Mouse (Mus musculus) embryo, embryonic 10.5 days (tissue): ENCODE results near the gene Samd14.
A peak's percentile ranks its signal among the peaks of the same experiment; 100 is the strongest.

Experiments
- DNase-seq: peaks from one replicate; pipeline ENCODE4 v3.0.0-alpha.2; 2015; ENCODE audit warnings: low spot score

Samd14 gene

GRCm38 (mm10) chr11:94990102-94990748 lies 19.5 kb upstream of the Samd14 start:
- no peak for DNase-seq

- DNase-seq = peak; percentile 94
Measured at GRCm38 (mm10) chr11:94990749-94991577, 18.7 kb upstream of the Samd14 start, which contains the start of gene Ppp1r9b. Gene Ppp1r9b (plus strand): TSS chr11:94991035.

- DNase-seq = peak; percentile 58
Measured at GRCm38 (mm10) chr11:94991641-94992479, 17.8 kb upstream of the Samd14 start.

- peak; percentile 17 for DNase-seq
Measured at GRCm38 (mm10) chr11:94992480-94992753, 17.3 kb upstream of the Samd14 start.

- DNase-seq = peak; percentile 46
Measured at GRCm38 (mm10) chr11:94992754-94993606, 16.7 kb upstream of the Samd14 start.

GRCm38 (mm10) chr11:94994208-94994814 lies 15.4 kb upstream of the Samd14 start:
- no peak for DNase-seq

GRCm38 (mm10) chr11:94994947-94995772 lies 14.5 kb upstream of the Samd14 start:
- DNase-seq = no peak

GRCm38 (mm10) chr11:94996101-94996500 lies 13.6 kb upstream of the Samd14 start:
- no peak for DNase-seq

GRCm38 (mm10) chr11:94996984-94997383 lies 12.7 kb upstream of the Samd14 start:
- no peak for DNase-seq

- DNase-seq = no peak
Measured at GRCm38 (mm10) chr11:94997596-94997995, 12.1 kb upstream of the Samd14 start.

GRCm38 (mm10) chr11:94998041-94998531 lies 11.6 kb upstream of the Samd14 start:
- no peak for DNase-seq

- DNase-seq = no peak
Measured at GRCm38 (mm10) chr11:95000128-95000527, 9.6 kb upstream of the Samd14 start.

- no peak for DNase-seq
Measured at GRCm38 (mm10) chr11:95000548-95000947, 9.1 kb upstream of the Samd14 start.

GRCm38 (mm10) chr11:95001058-95001457 lies 8.6 kb upstream of the Samd14 start:
- peak; percentile 87 for DNase-seq

GRCm38 (mm10) chr11:95001584-95002347 lies 7.9 kb upstream of the Samd14 start:
- no peak for DNase-seq

- DNase-seq = no peak
Measured at GRCm38 (mm10) chr11:95002705-95003104, 7.0 kb upstream of the Samd14 start.

- no peak for DNase-seq
Measured at GRCm38 (mm10) chr11:95004136-95004936, 5.3 kb upstream of the Samd14 start.

- DNase-seq = no peak
Measured at GRCm38 (mm10) chr11:95004937-95005198, 4.8 kb upstream of the Samd14 start.

GRCm38 (mm10) chr11:95006038-95006437 lies 3.6 kb upstream of the Samd14 start:
- no peak for DNase-seq
